Comparison of ENCODE assay signal across 28 mouse cellular contexts in genomic region chr6:127578810-127579209, GRCm38 (mm10). TPM values are rescaled to one million over a fixed set of nuclear protein-coding genes. Genes with fewer than 3 reads are reported as not detected.
DNase-seq lines count a peak whose midpoint lies in the region; ATAC-seq and TF ChIP-seq lines count a peak whose summit lies in the region.
"Had no signal": no experiment of that assay in that cellular context is flagged by ENCODE, and none has a peak within 500 bp of the region (broad histone marks: within the 10 kb centered on the region; RNA-seq: fewer than 3 reads in every experiment).

No protein-coding gene starts in this region.

- H3K36me3 ChIP-seq in kidney, embryonic 16.5 days (ENCODE audit: insufficient read depth, low read length): no peaks in the 10 kb centered on the region
- H3K36me3 ChIP-seq in midbrain, embryonic 11.5 days (ENCODE audit: control insufficient read depth, insufficient read depth, low read length): no peaks in the 10 kb centered on the region
- no peaks in the 10 kb centered on the region for H3K36me3 ChIP-seq in midbrain, postnatal 0 days (ENCODE audit: insufficient read depth, low read length)
- H3K36me3 ChIP-seq in liver, embryonic 14.5 days (replicated peaks; ENCODE audit: control insufficient read depth, insufficient read depth, low read depth): no peaks in the 10 kb centered on the region
- H3K36me3 ChIP-seq: embryonic facial prominence, embryonic 13.5 days; forebrain, embryonic 10.5 days; forebrain, embryonic 15.5 days; hindbrain, embryonic 12.5 days; limb, embryonic 13.5 days; midbrain, embryonic 15.5 days; neural tube, embryonic 12.5 days had no signal

- no peak for TF ChIP-seq CTCF in midbrain, postnatal 0 days (IDR thresholded peaks at IDR 0.05)
- TF ChIP-seq CTCF in liver, embryonic 14.5 days (IDR thresholded peaks at IDR 0.05; ENCODE audit: low read depth): no peak

- H3K4me3 ChIP-seq in kidney, embryonic 16.5 days (ENCODE audit: low read length): no peak overlapping the region
- no peak overlapping the region for H3K4me3 ChIP-seq in midbrain, embryonic 11.5 days (ENCODE audit: low read depth, low read length)
- H3K4me3 ChIP-seq in midbrain, postnatal 0 days (ENCODE audit: low read depth, low read length): no peak overlapping the region
- H3K4me3 ChIP-seq in liver, embryonic 14.5 days (ENCODE audit: insufficient read depth in 1 of 2, low read depth in 2 of 2, low read length in 2 of 2): no peak overlapping the region
- H3K4me3 ChIP-seq: embryonic facial prominence, embryonic 13.5 days; forebrain, embryonic 10.5 days; forebrain, embryonic 15.5 days; hindbrain, embryonic 12.5 days; limb, embryonic 13.5 days; midbrain, embryonic 15.5 days; neural tube, embryonic 12.5 days had no signal

- 13% methylated on average over 5 of the region's 5 CpGs for WGBS in kidney, embryonic 16.5 days
- 72% methylated on average over 5 of the region's 5 CpGs for WGBS in midbrain, embryonic 11.5 days
- WGBS in midbrain, postnatal 0 days: 85% methylated on average over 5 of the region's 5 CpGs
- 79% methylated on average over 5 of the region's 5 CpGs for WGBS in liver, embryonic 14.5 days (ENCODE audit: insufficient replicate concordance)

- H3K4me1 ChIP-seq in kidney, embryonic 16.5 days (ENCODE audit: insufficient read depth, low read length): peaks cover 26% of the 10 kb centered on the region
- H3K4me1 ChIP-seq in midbrain, embryonic 11.5 days (ENCODE audit: control insufficient read depth, insufficient read depth, low read length): no peaks in the 10 kb centered on the region
- peaks cover 5% of the 10 kb centered on the region; the same call in 1 of the 2 replicates for H3K4me1 ChIP-seq in midbrain, postnatal 0 days (ENCODE audit: insufficient read depth, low read length)
- peaks cover 17 to 51% of the 10 kb centered on the region in 2 experiments for H3K4me1 ChIP-seq in liver, embryonic 14.5 days (replicated peaks; ENCODE audit: control insufficient read depth in 2 of 2, insufficient read depth in 2 of 2, low read length in 1 of 2)

- no peak overlapping the region for H3K4me2 ChIP-seq in kidney, embryonic 16.5 days (replicated peaks; ENCODE audit: low read depth, low read length)
- H3K4me2 ChIP-seq in midbrain, embryonic 11.5 days: no peak overlapping the region
- H3K4me2 ChIP-seq in midbrain, postnatal 0 days (ENCODE audit: low read depth, low read length, poor library complexity, severe bottlenecking): no peak overlapping the region
- peak overlapping the region; percentile 20 for H3K4me2 ChIP-seq in liver, embryonic 14.5 days (ENCODE audit: low read depth)
- H3K4me2 ChIP-seq: embryonic facial prominence, embryonic 13.5 days; forebrain, embryonic 15.5 days; heart, embryonic 11.5 days; hindbrain, embryonic 12.5 days; limb, embryonic 13.5 days; midbrain, embryonic 15.5 days; neural tube, embryonic 12.5 days had no signal

- no peaks in the 10 kb centered on the region for H3K9me3 ChIP-seq in kidney, embryonic 16.5 days (ENCODE audit: low read length)
- no peaks in the 10 kb centered on the region for H3K9me3 ChIP-seq in midbrain, embryonic 11.5 days (ENCODE audit: control insufficient read depth, low read length)
- no peaks in the 10 kb centered on the region for H3K9me3 ChIP-seq in midbrain, postnatal 0 days (ENCODE audit: low read length)
- H3K9me3 ChIP-seq in liver, embryonic 14.5 days (ENCODE audit: control insufficient read depth, low read length): no peaks in the 10 kb centered on the region
- H3K9me3 ChIP-seq: embryonic facial prominence, embryonic 13.5 days; forebrain, embryonic 10.5 days; forebrain, embryonic 15.5 days; hindbrain, embryonic 12.5 days; limb, embryonic 13.5 days; midbrain, embryonic 15.5 days; neural tube, embryonic 12.5 days had no signal

- TF ChIP-seq EP300 in liver, embryonic 14.5 days (IDR thresholded peaks at IDR 0.05; ENCODE audit: low read depth): no peak

- ATAC-seq in kidney, embryonic 16.5 days (ENCODE audit: low FRiP score, low TSS enrichment): peak; percentile 60; the same call in 1 of the 2 replicates
- ATAC-seq in midbrain, embryonic 11.5 days (ENCODE audit: low FRiP score): no peak
- no peak for ATAC-seq in midbrain, postnatal 0 days (ENCODE audit: low FRiP score)
- ATAC-seq in liver, embryonic 14.5 days (ENCODE audit: insufficient read depth): no peak
- ATAC-seq: forebrain, embryonic 15.5 days; hindbrain, postnatal 0 days; intestine, embryonic 16.5 days; midbrain, embryonic 15.5 days had no signal

- H3K27ac ChIP-seq in kidney, embryonic 16.5 days (ENCODE audit: low read length): no peak overlapping the region
- no peak overlapping the region for H3K27ac ChIP-seq in midbrain, embryonic 11.5 days (ENCODE audit: low read depth, low read length)
- H3K27ac ChIP-seq in midbrain, postnatal 0 days (ENCODE audit: low read depth, low read length): no peak overlapping the region
- no peak overlapping the region for H3K27ac ChIP-seq in liver, embryonic 14.5 days
- H3K27ac ChIP-seq: embryonic facial prominence, embryonic 13.5 days; forebrain, embryonic 10.5 days; forebrain, embryonic 15.5 days; hindbrain, embryonic 12.5 days; hindbrain, postnatal 0 days; limb, embryonic 13.5 days; macrophage; midbrain, embryonic 15.5 days; neural tube, embryonic 12.5 days had no signal

- no peak overlapping the region for H3K9ac ChIP-seq in kidney, embryonic 16.5 days (replicated peaks; ENCODE audit: low read length)
- no peak overlapping the region for H3K9ac ChIP-seq in midbrain, embryonic 11.5 days (ENCODE audit: low read length)
- no peak overlapping the region for H3K9ac ChIP-seq in midbrain, postnatal 0 days (replicated peaks; ENCODE audit: low read length, poor library complexity, severe bottlenecking)
- no peak overlapping the region for H3K9ac ChIP-seq in liver, embryonic 14.5 days (replicated peaks)
- H3K9ac ChIP-seq: embryonic facial prominence, embryonic 13.5 days; forebrain, embryonic 15.5 days; hindbrain, embryonic 12.5 days; limb, embryonic 13.5 days; midbrain, embryonic 15.5 days; neural tube, embryonic 12.5 days had no signal

- no peaks in the 10 kb centered on the region for H3K27me3 ChIP-seq in kidney, embryonic 16.5 days (ENCODE audit: insufficient read depth, low read length)
- H3K27me3 ChIP-seq in midbrain, embryonic 11.5 days (ENCODE audit: control insufficient read depth, insufficient read depth, low read length): no peaks in the 10 kb centered on the region
- 0 out of 2 replicates have a peak, but pooled peaks cover 8% of the 10 kb centered on the region for H3K27me3 ChIP-seq in midbrain, postnatal 0 days (ENCODE audit: insufficient read depth, low read length)
- no peaks in the 10 kb centered on the region for H3K27me3 ChIP-seq in liver, embryonic 14.5 days (ENCODE audit: control insufficient read depth, insufficient read depth, low read length)
- H3K27me3 ChIP-seq: forebrain, embryonic 15.5 days; hindbrain, embryonic 12.5 days; midbrain, embryonic 15.5 days; neural tube, embryonic 12.5 days had no signal

- no peak for DNase-seq in kidney, adult 18-20 months
- peak; percentile 66 for DNase-seq in midbrain, embryonic 11.5 days (ENCODE audit: low spot score, missing footprints)
- no peak for DNase-seq in midbrain, postnatal 0 days (ENCODE audit: low spot score)
- DNase-seq in liver, embryonic 14.5 days (ENCODE audit: low read depth in 3 of 3, low spot score in 3 of 3): no peak
- DNase-seq in mesoderm, embryonic 11.5 days (ENCODE audit: low read depth, low spot score): peak; percentile 29
- no peak for DNase-seq in layer of hippocampus, adult 8-10 months (ENCODE audit: low spot score in 2 of 2)
- no peak for DNase-seq in thymus, postnatal 25 days
- DNase-seq: adrenal gland, postnatal 25 days; B cell, adult 2 months; cerebellum, adult 18-20 months; cerebellum, postnatal 10 days; gastrocnemius, postnatal 36 days; heart, adult 18-20 months; heart, postnatal 36 days; lung, adult 2 months; lung, postnatal 10 days had no signal

RNA-seq across cellular contexts. Expression of gene Cracr2a, which starts 17.7 kb away (rescaled TPM):
- 1.8 and 2.0 TPM in 2 replicates for polyA plus RNA-seq in kidney, embryonic 16.5 days (2015; fragmentation: Nextera tagmentation; extraction: Ambion mirVana)
- 0.34 and 0.87 TPM in 2 replicates for polyA plus RNA-seq in midbrain, embryonic 11.5 days (2014; fragmentation: Nextera tagmentation; extraction: Ambion mirVana)
- total RNA-seq in midbrain, postnatal 0 days (2014; rRNA removed): 0.44 and 0.61 TPM in 2 replicates
- polyA plus RNA-seq in midbrain, postnatal 0 days (2015; fragmentation: Nextera tagmentation; extraction: Ambion mirVana): 0.47 and 0.61 TPM in 2 replicates
- 0.30 and 0.35 TPM in 2 replicates for polyA plus RNA-seq in liver, embryonic 14.5 days (2012; rRNA removed)
- 0.51 and 0.57 TPM in 2 replicates for polyA plus RNA-seq in liver, embryonic 14.5 days (2014; fragmentation: Nextera tagmentation; extraction: Ambion mirVana)
- total RNA-seq in layer of hippocampus, adult 8-10 months (2022): 1 to 10 TPM; 2.8 to 3.6 (median 3.4) TPM

Comparison
In these comparisons a context has a peak if more than half of its experiments do, and no peak if none do; other contexts are left out.
1. DNase-seq: peak in midbrain, embryonic 11.5 days (single experiment) and mesoderm, embryonic 11.5 days (single experiment); none in kidney, adult 18-20 months (single experiment), midbrain, postnatal 0 days (single experiment), liver, embryonic 14.5 days (0 of 3), layer of hippocampus, adult 8-10 months (0 of 2) and thymus, postnatal 25 days (single experiment).